Mouse (Mus musculus): ENCODE measurements around the gene Sprr2a1. TPM values are rescaled to one million over a fixed set of nuclear protein-coding genes. Genes with fewer than 3 reads are reported as not detected.

Sprr2a1 gene
- polyA plus RNA-seq, 1 experiment = not detected

Other genes starting within 250 kb of the Sprr2a1 start
- not detected for gene Pglyrp3, start 201.2 kb upstream of the Sprr2a1 start, polyA plus RNA-seq (2012; fragmentation: generic; extraction: Trizol)
- gene Lor, start 132.7 kb upstream of the Sprr2a1 start, polyA plus RNA-seq (2012; fragmentation: generic; extraction: Trizol) = 0.36 TPM
- 0.40 TPM for gene Prr9, start 91.9 kb upstream of the Sprr2a1 start, polyA plus RNA-seq (2012; fragmentation: generic; extraction: Trizol)
- not detected for gene Lelp1, start 73.1 kb upstream of the Sprr2a1 start, polyA plus RNA-seq (2012; fragmentation: generic; extraction: Trizol)
- 2.1 TPM for gene Sprr2a2, start 121 bp downstream of the Sprr2a1 start, polyA plus RNA-seq (2012; fragmentation: generic; extraction: Trizol)
- gene Sprr2a3, start 69.6 kb downstream of the Sprr2a1 start, polyA plus RNA-seq (2012; fragmentation: generic; extraction: Trizol) = 0.25 TPM
- 0.06 TPM for gene Sprr2b, start 100.8 kb downstream of the Sprr2a1 start, polyA plus RNA-seq (2012; fragmentation: generic; extraction: Trizol)
- not detected for gene Sprr2d, start 123.3 kb downstream of the Sprr2a1 start, polyA plus RNA-seq (2012; fragmentation: generic; extraction: Trizol)
- not detected for gene Sprr2e, start 136.3 kb downstream of the Sprr2a1 start, polyA plus RNA-seq (2012; fragmentation: generic; extraction: Trizol)
- not detected for gene Sprr2f, start 149.4 kb downstream of the Sprr2a1 start, polyA plus RNA-seq (2012; fragmentation: generic; extraction: Trizol)
- 0.06 TPM for gene Sprr2h, start 169.9 kb downstream of the Sprr2a1 start, polyA plus RNA-seq (2012; fragmentation: generic; extraction: Trizol)
- gene Sprr2i, start 192.2 kb downstream of the Sprr2a1 start, polyA plus RNA-seq (2012; fragmentation: generic; extraction: Trizol) = not detected
- gene Sprr2j-ps, start 202.3 kb downstream of the Sprr2a1 start, polyA plus RNA-seq (2012; fragmentation: generic; extraction: Trizol) = not detected
- 13.6 TPM for gene Gm9774, start 213.6 kb downstream of the Sprr2a1 start, polyA plus RNA-seq (2012; fragmentation: generic; extraction: Trizol)
- gene Sprr2k, start 216.8 kb downstream of the Sprr2a1 start, polyA plus RNA-seq (2012; fragmentation: generic; extraction: Trizol) = 2.8 TPM
- 0.05 TPM for gene Sprr1b, start 223.0 kb downstream of the Sprr2a1 start, polyA plus RNA-seq (2012; fragmentation: generic; extraction: Trizol)
- gene Sprr3, start 242.9 kb downstream of the Sprr2a1 start, polyA plus RNA-seq (2012; fragmentation: generic; extraction: Trizol) = not detected